Mouse (Mus musculus) liver, postnatal 0 days (tissue): ENCODE measurements at regions not wholly inside any gene's neighbourhood (a gene's known extent, or its start where the extent isn't known, plus 50 kb on each side); places are given as distances from the start of the nearest gene placed in this dataset.

Experiments used
- CTCF ChIP-seq: sonication (generic); IDR thresholded peaks from 2 replicates; pipeline ENCODE4 v1.5.1; 2016; ENCODE audit warnings: antibody characterized with exemption, low read depth
- EP300 ChIP-seq: IDR thresholded peaks from 2 replicates; pipeline ENCODE4 v1.6.1; 2016; ENCODE audit warnings: antibody characterized with exemption, low read depth, mild to moderate bottlenecking

- TF ChIP-seq CTCF = no peak
- TF ChIP-seq EP300 = no peak
Observed at GRCm38 (mm10) chr16:73182776-73183175, 874.7 kb downstream of the Robo1 start.
